Mouse (Mus musculus): Measurements from ENCODE around the gene Adprh.
"Not testable (repeated sequence)": the region's sequence is repeated elsewhere in the genome, so short reads cannot be mapped to it uniquely, and the experiment has no call there.

The Adprh gene

DNA sequence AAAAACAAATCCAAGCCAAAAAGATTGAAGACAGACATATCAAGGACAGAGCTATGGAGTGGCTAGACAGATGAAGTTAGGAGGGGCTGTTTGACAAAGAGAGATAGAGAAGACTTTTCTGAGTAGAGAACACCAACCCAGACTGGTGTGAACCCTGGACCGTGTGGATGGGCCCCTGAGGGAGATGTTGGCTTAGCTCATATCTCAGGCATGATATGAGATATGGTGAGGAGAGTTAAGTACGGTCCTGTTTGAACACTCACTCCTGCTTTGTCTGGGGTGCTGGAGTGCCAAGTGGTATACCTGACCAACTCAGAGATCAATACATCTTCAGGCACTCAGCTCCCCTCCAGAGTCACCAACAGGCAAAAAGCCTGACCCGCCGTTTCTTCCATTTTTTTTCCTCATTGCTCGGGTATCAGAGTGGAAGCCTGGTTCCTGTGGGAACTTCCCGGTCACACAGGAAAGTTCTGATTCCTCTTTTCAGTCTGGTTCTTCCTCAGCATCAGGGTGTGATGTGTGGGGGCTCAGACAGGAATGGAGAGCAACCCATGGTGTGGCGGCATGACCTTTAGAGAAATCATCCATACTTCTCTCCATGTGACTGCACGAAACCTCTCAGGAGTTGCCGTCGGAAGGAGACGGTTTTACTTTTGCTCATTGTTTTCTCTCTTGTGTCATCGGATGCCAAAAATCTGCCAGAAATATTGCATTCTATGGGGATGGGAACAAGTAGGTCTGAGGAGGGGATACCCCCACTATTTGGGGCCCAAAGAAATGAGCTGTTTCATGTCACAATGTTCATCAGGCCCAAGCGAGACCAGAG is 14.8 kb upstream of the Adprh start:
- no peak for DNase-seq (ENCODE audit: low read depth)

DNA sequence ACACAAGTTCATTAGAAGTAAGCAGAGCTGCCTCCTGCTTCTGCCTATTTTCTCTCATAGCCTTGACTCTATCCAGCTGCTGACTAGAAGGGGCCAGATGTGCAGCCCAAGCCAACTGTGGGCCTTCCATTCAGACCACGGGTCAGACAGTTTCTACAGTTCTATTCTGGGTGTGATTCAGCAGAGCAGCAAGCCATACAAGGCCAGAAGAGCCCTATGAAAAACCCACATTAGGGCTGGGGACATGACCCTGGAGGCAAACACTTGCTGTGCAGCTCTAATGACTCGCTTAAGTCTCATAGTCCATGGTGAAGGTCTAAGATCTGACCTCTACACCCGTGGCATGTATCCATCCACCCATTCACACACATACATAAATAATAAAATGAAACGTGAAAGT is 13.6 kb upstream of the Adprh start:
- no peak for DNase-seq (ENCODE audit: low read depth)

DNA sequence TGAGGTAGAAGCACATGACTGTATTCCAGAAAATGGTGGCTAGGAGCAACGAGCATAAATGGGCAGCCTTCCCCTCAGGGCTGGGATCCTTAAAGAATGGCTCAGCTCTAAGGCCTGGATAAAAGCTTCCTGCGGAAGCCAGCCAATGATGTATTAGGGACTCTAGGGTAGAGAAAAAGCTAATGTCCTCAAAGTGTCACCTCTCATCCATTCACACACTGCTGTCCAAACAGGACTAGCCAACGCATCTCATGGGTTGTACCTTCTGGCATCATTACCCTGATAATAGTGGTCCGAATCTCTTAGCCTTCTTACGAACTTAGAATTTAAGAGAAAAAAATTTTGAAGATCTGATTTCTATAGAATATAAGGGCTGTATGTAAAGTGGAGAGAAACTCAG is 10.8 kb upstream of the Adprh start:
- no peak for DNase-seq (ENCODE audit: low read depth)

DNA sequence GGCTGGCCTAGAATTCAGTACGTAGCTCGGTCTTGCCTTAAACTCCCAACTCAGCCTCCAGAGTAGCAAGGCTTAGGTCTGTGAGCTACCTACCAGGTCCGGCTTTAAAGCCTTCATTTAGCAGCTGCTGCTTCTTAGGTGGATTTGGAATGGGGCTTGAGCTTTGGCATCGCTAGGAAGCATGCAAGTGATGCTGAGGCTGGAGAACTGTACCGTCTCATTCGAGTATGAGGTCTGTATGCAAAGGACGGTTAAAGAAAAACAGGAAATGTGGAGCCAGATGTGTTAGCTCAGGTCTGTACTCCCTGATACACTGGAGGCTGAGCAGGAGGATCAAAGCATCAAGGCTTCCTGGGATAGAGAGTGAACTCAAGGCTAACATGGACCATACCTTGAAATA is 9.7 kb upstream of the Adprh start:
- no peak for DNase-seq (ENCODE audit: low read depth)

DNA sequence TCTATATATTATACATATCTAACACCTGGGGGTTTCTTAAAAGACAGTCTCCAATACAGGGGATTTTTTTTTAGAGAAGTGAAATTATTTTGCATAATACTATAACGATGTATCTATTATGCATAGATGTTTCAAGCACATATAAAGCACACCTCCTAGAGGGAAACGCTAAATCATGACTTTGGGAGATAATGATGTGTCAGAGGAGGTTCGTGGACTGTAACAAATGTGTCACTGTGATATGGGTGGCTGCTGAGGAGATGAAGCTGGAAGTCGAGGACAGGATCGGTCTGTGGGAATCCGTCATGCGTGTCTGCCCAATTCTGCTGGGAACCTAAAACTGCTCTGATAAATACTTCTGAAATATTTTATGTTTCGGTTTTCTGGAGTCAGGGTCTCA is 9.2 kb upstream of the Adprh start:
- no peak for DNase-seq (ENCODE audit: low read depth)

DNA sequence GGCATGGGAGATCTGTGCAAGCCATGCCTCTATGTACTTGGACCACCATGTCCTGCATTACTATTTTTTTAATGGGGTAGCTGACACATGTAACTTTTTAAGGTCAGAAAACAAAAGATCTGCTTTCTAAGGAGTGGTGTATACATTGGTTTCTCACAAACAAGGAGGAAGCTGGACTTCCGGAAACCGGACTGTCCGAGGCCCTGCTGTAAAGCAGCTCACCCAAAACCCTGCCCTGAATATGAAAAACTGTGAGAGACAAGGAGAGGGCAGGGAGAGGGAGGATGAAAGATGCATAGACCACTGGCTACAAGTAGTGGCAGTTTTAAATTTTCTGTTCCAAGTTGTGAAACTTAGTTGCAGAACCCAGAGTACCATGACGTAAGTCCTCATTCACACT is 7.5 kb upstream of the Adprh start:
- DNase-seq (ENCODE audit: low read depth): no peak

DNA sequence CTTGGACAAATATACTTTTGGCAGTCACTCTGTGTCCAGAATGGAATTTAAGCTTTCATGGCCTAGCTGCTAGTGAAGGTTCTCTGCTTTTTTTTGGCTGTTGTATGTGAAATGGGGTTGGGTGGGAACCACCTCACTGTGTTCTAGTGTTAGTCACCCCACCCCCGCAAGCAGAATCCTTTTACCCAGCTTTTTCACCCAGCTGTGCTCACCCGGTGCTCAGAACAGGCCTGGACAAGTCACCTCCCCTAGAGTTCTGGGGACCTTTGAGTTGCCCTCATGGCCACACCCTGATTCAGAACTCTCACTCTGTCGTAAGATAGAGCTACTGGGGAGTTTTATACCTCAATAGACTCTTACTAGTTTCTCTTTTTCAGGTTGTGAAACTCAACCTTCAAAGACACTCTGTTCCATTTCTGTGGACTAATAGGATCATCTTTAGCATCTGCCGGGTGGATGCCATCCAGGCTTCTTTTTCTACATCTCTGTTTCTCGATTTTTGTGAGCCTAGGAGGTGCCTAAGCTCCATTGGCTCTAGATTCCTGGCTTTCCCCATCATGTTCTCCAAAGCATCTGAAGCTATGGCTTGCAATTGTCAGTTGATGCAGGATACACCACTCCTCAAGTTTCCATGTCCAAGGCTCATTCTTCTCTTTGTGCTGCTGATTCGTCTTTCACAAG is 6.2 kb upstream of the Adprh start:
- no peak for DNase-seq (ENCODE audit: low read depth)

DNA sequence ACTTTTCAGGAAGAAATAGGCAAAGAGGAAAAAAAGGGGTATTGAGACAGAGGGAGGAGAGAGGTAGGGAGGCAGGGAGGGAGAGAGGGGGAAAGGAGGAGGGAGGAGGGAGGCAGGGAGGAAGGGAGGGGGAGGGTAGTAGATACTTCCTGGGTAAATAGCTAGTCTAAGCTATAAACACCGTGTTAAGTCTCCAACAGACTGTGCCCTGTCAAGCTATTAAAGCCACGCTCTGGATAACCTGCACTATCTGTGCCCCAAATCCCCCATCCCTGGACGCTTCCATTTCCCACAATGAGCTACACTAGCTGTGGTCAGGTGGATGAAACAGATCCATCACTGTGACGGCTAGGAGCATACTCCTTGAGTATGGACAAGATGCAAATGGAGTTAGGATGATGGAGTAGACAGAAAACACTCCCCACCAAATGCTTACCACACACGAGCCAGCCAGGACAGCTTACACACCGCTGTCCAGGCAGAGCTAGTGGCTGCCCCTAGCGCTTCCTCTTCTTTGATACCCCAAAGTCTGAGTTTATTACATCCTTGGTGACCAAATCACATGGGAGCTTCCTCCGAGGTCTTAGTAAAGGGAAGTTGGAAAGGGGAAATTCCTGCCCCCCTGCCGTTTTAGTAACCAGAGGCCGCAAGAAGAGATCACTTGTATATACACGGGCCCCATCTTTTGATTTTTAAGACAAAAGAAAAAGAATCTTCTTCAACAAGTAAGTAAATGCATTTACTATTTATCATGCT is 4.5 kb upstream of the Adprh start:
- no peak for DNase-seq (ENCODE audit: low read depth)

DNA sequence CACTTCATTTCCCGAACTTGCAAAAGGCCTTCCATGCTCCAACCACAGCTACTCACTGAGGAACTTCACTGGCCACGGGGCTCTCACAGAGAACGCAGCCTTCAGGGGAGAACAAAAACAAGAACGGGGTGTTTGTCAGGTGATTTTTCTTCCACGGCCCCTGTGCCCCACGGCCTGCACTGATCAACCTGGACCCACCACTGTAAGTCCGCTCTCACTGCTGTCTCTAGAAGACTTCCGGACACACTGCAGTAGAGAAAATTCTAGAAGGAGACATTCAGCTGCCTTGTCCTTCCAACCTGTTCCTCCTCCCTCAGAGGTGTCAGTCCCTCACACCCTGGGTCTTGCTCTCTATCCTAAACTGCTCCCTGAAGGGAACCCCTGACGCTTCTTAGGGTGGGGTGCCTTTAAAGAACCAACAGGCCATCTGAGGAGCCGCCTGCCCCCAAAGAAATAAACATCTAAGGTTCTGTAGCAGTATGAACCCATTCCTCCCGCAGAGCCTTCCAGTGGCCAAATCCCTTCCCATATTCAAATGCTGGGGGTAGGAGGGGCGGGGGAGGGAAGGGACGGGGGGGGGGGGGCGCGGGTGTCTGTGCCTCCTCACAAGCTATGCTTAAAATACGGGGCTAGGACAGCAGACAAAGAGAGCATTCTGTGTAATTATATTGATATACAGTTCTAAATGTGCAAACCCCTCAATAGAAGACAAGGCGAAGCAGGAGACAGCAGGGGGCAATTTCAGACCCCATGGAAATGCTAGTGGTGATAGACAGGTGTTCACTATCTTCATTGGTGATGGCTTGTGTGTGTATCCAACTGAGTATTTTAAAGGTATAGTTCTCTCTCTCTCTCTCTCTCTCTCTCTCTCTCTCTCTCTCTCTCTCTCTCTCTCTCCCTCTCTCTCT is 3.3 kb upstream of the Adprh start, which contains the start of gene Cd80:
Gene Cd80 (plus strand): TSS at position 51 of the 908 bp plus-strand sequence.
- DNase-seq (ENCODE audit: low read depth): no peak

DNA sequence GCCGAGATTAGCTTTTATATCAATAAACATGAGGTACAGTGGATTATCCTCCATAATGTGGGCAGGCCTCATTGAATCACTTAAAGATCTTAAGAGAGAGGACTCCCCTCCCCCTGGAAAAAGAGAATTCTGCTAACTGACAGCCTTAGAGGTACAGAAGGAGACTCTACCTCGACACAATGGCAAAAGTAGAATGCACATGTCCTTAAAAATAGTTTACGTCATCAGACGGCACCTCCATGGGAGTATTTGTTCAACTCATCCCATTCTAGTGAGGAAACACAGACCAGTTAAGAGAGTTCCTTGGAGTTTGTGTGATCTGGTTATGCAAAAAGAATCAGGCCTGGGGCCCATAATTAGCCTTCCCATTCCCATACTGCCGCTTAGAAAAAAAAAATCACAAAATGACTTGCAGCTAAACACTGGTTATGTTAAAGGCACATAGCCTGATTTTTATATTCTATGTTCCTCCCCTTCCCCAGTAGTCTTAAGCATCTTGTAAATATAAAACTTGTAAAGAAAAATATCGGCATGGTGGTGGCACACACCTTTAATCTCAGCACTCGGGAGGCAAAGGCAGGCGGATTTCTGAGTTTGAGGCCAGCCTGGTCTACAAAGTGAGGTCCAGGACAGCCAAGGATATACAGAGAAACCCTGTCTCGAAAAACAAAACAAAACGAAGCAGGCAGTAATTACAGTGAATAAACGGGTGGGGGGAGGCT is 2.2 kb upstream of the Adprh start:
- DNase-seq (ENCODE audit: low read depth): no peak

DNA sequence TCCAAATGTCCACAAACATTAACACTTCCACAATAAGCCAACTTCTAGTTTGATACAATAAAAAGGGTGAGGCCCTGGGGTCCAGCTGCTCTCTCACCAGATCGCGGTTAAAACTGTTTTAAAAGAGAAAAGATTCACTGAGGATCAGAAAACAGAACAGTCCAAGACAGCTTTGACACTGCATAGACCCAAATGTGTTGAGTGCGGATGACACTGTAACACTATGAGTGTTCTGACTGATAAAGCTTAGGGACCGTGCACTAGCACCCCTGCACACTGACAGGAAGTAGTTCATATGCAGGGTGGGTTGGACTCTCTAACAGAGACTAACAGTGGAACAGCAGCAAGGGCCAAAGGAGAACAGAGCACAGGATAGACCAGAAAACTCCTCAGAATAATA is 1.4 kb upstream of the Adprh start:
- DNase-seq (ENCODE audit: low read depth): no peak

DNA sequence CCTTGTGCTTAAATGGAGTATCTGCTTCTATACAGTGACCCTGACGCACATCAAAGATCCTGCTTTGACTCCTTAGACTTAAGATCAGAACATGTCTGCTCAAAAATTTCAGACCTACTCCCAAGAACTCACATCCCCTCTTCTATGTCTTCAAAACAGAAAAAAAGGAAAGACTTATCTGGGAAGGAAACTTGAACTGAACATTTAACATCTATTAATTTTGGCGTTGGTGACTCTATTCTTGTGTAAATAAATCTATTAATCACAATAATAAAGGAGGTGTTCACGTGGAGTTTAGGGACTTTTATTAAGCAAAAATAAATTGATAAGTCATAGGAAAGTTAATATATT is 675 bp upstream of the Adprh start:
- DNase-seq (ENCODE audit: low read depth): no peak

DNA sequence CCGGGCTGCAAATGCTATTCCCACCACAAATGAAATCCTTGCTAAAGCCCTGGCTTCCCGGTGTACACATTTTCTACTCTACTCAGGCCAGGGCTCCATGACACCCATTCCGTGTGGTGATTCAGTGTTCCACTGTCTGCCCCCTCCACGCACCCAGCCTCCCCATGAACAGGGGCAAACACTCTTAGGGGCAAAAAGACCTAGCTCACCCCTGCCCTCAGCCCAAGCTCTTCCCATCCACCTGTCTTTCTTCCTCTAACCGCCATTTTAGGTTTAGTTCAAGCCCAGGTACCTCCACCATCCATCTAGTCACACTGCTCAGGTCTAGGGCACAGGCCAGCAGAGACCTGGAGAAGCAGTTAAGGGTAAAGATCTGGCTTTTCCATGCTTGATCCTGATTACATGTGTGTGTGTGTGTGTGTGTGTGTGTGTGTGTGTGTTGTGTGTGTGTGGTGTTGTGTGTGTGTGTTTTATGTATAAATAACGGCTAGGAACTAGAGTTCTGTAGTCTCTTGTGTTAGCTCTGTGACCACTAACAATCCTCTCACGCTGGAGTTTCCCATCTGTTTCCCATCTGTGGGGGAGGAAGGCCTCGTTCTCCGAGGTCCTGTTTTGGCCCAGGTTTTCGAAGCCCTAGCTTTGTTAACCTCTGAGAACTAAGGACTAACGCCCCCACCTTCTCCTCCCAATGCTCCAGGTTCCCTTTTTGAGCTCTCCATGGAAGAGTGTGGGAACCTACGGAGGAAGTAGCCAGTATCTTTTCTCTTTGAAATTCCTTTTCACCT is 890 bp downstream of the Adprh start:
- no peak for DNase-seq (ENCODE audit: low read depth)

DNA sequence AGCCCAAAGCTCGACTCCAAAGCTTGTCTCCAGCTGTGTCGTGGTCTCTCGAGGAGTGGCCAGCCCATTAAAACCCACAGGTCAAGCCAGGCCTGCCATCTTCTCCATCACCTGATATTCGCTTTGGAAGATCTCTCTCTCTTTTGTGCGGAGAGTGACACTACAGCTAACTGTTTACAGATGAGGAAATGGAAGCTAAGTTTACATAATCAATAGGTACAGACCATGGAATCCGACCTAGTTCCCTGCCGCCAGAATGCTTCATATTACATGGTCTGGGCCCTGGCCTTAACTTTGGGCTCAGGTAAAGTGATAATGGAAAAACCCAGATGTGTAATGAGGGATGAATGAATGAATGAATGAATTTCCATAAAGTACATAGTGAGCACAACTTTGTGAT is 1.8 kb downstream of the Adprh start:
- DNase-seq (ENCODE audit: low read depth): no peak

DNA sequence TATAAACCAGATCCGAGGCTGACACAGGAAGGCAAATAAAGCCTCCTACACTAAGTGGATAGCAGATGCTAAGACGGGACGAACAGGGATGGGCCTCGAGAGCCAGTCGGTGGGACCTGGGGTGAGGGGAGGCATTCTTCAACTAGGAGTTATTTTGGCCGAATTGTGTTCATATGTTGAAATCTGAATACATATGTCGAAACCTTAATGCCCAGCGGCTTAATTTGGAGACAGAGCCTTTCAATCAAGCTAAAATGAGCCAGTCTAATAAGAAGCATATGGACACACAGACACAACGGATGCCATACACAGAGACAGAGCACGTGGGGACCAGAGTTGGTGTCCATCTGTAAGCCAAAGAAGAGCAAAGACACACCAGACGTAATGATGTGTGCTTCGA is 4.0 kb downstream of the Adprh start:
- no peak for DNase-seq (ENCODE audit: low read depth)

DNA sequence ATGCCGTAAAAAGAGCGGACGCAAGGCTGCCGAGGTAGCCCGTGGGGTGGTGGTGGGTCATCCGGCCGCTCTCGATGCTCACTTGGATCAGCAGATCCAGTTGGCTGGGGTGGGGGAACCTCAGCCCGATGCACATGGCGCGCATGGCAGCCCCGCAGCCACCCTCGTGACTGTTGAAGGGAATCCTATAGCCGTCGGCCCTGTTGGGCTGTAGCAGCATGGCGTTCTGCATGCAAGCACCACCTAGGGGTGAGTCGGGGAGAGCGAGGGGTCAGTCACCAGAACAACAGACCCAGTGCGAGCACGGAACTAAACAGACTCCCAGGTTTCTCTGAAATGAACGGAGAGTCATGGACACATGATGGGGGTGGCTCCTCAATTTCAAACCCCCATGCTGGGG is 5.1 kb downstream of the Adprh start:
- DNase-seq (ENCODE audit: low read depth): no peak

DNA sequence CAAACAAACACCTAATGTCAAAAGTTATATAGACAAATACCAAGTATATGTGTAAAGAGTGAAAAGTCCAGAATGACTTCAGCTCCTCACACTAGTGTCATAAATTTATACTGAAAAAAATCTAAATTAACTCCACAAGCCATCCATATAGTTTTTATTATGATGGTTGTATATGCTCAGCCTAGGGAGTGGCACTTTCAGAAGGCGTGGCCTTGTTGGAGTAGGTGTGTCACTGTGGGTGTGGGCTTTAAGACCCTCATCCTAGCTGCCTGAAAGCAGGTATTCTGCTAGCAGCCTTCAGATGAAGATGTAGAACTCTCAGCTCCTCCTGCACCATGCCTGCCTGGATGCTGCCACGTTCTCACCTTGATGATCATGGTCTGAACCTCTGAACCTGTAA is 6.4 kb downstream of the Adprh start:
- DNase-seq (ENCODE audit: low read depth): not testable (repeated sequence)

DNA sequence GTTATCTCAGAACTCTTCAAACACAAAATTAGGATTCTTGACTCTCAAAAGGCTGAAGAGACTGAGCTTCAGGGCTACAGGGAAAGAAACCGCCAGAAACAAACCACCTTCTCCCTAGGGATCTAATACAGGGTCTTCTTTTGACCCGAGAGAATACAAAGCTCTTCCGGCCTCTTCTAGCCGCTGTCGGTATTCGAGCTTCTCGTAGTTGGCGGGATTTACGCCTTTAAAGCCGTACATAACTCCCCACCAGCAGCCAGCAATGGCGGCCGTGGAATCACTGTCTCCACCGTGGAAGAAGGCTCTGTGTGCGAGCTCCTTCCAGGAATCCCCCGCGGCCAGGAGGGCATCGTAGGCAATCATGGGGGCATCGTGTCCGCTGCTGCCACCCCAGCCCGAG is 6.9 kb downstream of the Adprh start:
- no peak for DNase-seq (ENCODE audit: low read depth)

DNA sequence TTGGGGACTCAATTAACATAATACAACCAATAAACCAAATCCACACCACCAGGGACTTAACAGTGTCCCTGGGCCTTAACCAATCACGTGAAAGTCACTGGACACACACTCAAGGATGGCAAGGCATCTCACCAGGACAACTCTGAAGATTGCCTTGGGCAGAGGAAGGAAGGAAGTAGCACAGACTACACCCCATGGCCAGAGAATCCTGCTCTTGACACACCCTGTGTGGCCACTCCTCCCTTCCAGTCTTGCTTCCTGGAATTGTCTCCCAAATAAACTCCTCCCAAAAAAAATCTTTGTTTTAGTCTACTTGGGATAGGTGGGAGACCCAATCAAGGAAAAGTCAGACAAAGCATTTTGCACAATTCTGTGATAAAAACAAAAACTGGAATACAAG is 7.5 kb downstream of the Adprh start:
- DNase-seq (ENCODE audit: low read depth): no peak

DNA sequence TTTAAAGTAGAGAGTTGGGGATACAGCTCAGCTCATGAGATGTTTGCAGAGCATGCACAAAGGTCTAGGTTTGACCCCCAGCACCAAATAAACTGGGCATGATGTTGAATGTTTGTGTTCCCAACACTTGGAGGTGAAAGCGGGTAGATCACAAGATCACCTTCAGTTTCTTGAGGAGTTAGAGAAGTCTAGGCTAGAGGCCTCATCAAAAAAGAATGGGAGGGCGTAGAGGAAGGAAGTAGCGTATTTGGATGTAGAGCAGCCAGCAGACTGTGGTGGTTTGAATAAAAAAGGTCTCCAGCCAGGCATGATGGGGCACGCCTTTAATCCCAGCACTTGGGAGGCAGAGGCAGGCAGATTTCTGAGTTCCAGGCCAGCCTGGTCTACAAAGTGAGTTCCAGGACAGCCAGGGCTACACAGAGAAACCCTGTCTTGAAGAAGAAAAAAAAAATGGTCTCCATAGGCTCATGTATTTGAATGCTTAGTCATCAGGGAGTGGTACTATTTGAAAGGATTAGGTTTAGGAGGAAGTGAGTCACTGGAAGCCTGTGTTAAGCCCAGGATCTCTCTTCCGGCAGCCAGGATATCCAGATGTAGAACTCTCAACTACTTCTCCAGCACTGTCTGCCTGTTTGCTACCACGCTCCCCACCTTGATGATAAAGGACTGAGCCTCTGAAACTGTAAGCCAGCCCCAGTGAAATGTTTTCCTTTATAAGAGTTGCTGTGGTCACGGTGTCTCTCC is 8.6 kb downstream of the Adprh start:
- no peak for DNase-seq (ENCODE audit: low read depth)

Measured in c-Kit-positive CD71-negative TER-119-negative erythroid progenitor cells, embryonic 14.5 days (primary cell).